Mouse (Mus musculus) kidney, postnatal 10 days (tissue): ENCODE data around the gene Slc38a5.

Source experiments
- DNase-seq: peaks from one replicate; pipeline ENCODE4 v3.0.0; 2021; ENCODE audit warnings: mixed read lengths

Slc38a5 gene

GRCm38 (mm10) chrX:8327124-8327523 is 56.2 kb downstream of the Slc38a5 start, which contains the start of gene Ssxb10:
Ssxb10 (plus strand) TSS chrX:8327424.
- no peak for DNase-seq
